Mouse (Mus musculus) stomach, postnatal 0 days (tissue): ENCODE measurements around the gene Lrrc52. TPM values are rescaled to one million over a fixed set of nuclear protein-coding genes. Genes with fewer than 3 reads are reported as not detected.
A peak's percentile ranks its signal among the peaks of the same experiment; 100 is the strongest.

Experiments used
- ATAC-seq: fragments of 200-750 bp; cut with Nextera tagmentation; 2 replicates; pipeline ENCODE4 v1.8.0; 2017; ENCODE audit not compliant: low FRiP score, low TSS enrichment
- DNase-seq: peaks from one replicate; pipeline ENCODE4 v3.0.0-alpha.2; 2016; ENCODE audit warnings: low spot score
- H3K27ac ChIP-seq: fragments of 300-500 bp; sonication (generic); replicated peaks from 2 replicates; pipeline ENCODE4 v1.5.1; 2014; ENCODE audit warnings: mild to moderate bottlenecking, control low read depth
- H3K27me3 ChIP-seq: fragments of 300-500 bp; sonication (generic); 2 replicates; pipeline ENCODE4 v1.6.1; 2014; ENCODE audit warnings: low read length; ENCODE audit not compliant: control insufficient read depth, insufficient read depth
- H3K36me3 ChIP-seq: fragments of 300-500 bp; sonication (generic); 2 replicates; pipeline ENCODE4 v1.6.1; 2014; ENCODE audit warnings: low read length, mixed read lengths; ENCODE audit not compliant: control insufficient read depth, insufficient read depth
- H3K4me1 ChIP-seq: fragments of 300-500 bp; sonication (generic); replicated peaks from 2 replicates; pipeline ENCODE4 v1.6.1; 2014; ENCODE audit warnings: antibody characterized with exemption; ENCODE audit not compliant: control insufficient read depth, insufficient read depth
- H3K4me2 ChIP-seq: fragments of 300-500 bp; sonication (generic); replicated peaks from 2 replicates; pipeline ENCODE4 v1.6.1; 2014; ENCODE audit warnings: low read depth, mild to moderate bottlenecking, control low read depth, moderate library complexity
- H3K4me3 ChIP-seq: fragments of 300-500 bp; sonication (generic); 2 replicates; pipeline ENCODE4 v1.5.1; 2014; ENCODE audit warnings: low read depth, low read length, control low read depth
- H3K9ac ChIP-seq: fragments of 300-500 bp; sonication (generic); 2 replicates; pipeline ENCODE4 v1.6.1; 2014; ENCODE audit warnings: mild to moderate bottlenecking, low read length, control low read depth, mixed read lengths
- H3K9me3 ChIP-seq: fragments of 300-500 bp; sonication (generic); 2 replicates; pipeline ENCODE4 v1.6.1; 2016; ENCODE audit warnings: low read length; ENCODE audit not compliant: control insufficient read depth
- CTCF ChIP-seq: IDR thresholded peaks from 2 replicates; pipeline ENCODE4 v1.5.1; 2016; ENCODE audit warnings: antibody characterized with exemption, low read depth, mild to moderate bottlenecking, moderate library complexity
- EP300 ChIP-seq: optimal IDR thresholded peaks from 2 replicates; pipeline ENCODE3; 2016; ENCODE audit warnings: antibody characterized with exemption
- WGBS: fragments of 180-500 bp; shearing (Covaris S2); extraction: QIAGEN DNeasy Blood & Tissue Kit; methylation state at CpG from one replicate; pipeline ENCODE4 v1.1.7; 2014; 5-methylcytosine and 5-hydroxymethylcytosine counted together
- polyA plus RNA-seq: library from polyadenylated mRNA; unstranded; fragments of >200 nt; fragmentation: Nextera tagmentation; extraction: Ambion mirVana; gene quantifications from 2 replicates; pipeline ENCODE4 v1.2.1, GENCODE M21; 2015

The Lrrc52 gene
- polyA plus RNA-seq, 1 experiment from 2014 or later = not detected

DNA sequence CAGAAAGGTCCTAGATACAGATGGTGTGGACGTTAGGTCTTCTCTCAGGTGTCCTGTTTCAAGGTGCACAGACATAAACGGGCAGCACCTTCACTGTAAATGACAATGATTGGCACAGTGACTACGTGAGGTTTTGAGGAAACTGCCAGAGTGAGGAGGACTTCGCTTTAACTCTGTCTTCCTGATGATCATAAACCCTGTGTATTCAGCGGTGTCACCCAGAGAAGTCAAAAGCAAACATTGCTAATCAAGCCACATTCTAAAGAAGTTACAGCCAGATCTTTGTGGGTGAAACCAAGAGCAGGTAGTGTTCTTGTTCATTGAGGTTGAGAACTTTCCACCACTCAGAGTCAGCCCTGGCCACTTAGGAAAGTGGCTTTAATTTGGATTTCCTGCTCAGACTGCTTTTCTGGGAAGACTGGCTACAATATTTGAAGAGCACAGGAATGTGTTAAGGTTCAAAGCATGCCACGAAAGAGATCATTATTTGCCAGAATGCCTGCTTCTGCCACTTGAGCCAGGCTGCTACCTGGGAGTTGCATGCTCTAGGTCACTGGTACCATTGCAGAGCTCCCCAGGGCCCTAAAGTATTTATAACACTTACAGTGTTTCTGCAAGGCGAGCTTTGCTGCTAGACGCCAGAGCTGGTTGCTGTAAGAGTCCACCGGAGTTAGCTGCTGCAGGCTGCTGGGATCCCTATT is 35.5 kb downstream of the Lrrc52 start:
- no peak for ATAC-seq
- Histone ChIP-seq H3K27ac (no peak overlapping the region), H3K4me3 (no peak overlapping the region), H3K4me2 (no peak overlapping the region), H3K36me3 (no peaks in the 10 kb centered on the region), H3K27me3 (no peaks in the 10 kb centered on the region), H3K4me1 (no peaks in the 10 kb centered on the region), H3K9me3 (no peaks in the 10 kb centered on the region), H3K9ac (no peak overlapping the region)
- WGBS = 57% methylated on average over 9 of the region's 9 CpGs
- no peak for TF ChIP-seq EP300
- DNase-seq = no peak

DNA sequence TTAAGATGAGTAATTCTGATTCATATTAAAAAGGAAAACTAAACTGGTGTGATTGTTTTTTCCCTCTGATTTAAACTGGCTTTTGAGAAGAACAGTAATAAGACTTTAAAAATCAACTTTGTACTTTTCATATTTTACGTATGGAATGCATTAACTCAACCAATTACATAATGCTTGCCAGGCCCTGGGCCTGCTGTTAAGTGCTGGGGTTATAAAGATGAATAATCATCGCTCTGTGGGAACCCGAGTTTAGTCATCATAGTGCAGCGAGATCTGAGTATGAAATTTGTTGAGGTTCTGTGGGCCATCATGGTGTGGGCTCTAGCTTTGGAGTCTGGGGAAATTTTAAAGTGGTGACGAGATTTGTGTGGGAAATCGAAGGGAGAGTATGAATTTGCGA is 39.9 kb downstream of the Lrrc52 start:
- TF ChIP-seq EP300 = no peak
- TF ChIP-seq CTCF = no peak
- Histone ChIP-seq H3K36me3 (no peaks in the 10 kb centered on the region), H3K4me1 (no peaks in the 10 kb centered on the region), H3K4me3 (no peak overlapping the region), H3K4me2 (no peak overlapping the region), H3K9ac (no peak overlapping the region), H3K27ac (no peak overlapping the region), H3K27me3 (no peaks in the 10 kb centered on the region), H3K9me3 (no peaks in the 10 kb centered on the region)
- 75% methylated on average over 7 of the region's 7 CpGs for WGBS
- DNase-seq = no peak
- no peak for ATAC-seq

DNA sequence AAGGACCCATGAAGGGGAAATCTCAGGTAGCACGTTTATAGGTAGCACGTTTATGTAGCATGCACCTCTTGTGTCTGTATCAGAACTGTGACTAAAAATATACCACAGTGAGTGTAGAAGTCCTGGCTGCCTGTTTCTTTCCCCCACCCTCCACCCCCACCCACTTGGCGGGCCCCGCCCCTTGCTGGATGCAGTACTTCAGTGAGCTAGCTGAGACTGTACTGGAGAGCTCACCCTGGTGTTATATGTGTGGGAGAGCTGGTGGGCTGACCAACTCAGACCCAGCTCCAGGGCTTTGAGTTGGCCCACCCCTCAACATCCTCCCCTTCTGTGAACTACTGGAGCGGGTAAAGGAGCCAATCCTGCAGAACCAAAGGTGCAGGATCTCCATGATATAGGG is 41.0 kb downstream of the Lrrc52 start:
- WGBS = 89% methylated on average over 5 of the region's 5 CpGs
- Histone ChIP-seq H3K27ac (no peak overlapping the region), H3K9ac (no peak overlapping the region), H3K9me3 (no peaks in the 10 kb centered on the region), H3K27me3 (no peaks in the 10 kb centered on the region), H3K4me3 (no peak overlapping the region), H3K4me1 (no peaks in the 10 kb centered on the region), H3K36me3 (no peaks in the 10 kb centered on the region), H3K4me2 (no peak overlapping the region)
- ATAC-seq (no peak), DNase-seq (no peak)
- TF ChIP-seq CTCF (no peak), EP300 (no peak)

DNA sequence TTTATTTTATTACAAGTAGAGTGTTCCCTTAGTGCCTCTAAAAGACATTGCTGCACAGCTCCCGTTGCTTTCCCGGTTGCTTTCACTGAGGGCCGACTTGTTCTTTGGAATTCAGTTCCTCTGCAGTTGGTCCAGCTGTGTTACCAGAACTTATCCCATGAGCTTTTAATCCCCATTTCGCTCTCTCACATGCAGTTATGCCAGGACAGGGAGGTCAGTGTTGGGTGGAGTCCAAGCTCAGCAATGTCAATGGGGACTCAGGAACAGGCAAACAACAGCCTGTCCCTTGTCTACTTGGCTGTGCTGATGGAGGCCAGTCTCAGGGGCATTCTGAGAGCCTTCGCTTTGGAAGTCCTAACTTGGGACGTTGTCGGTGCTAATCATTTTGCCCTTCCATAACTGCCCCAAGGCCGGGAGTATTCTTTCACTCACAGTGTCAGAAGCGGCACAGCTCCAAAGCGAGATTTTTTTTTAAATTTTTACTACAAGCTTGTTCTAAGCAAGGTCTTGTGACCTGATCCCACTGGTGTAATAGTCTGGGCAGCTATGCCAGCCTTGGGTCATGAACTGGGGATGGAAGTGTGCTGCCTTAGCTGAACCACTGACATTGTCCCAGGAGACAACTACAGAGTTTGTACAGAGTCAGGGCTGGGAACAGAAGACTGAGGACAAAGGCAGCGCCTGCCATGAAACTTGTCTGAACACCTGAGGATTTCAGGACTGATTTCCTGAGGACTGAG is 43.9 kb downstream of the Lrrc52 start:
- DNase-seq (no peak), ATAC-seq (no peak)
- H3K9ac ChIP-seq = no peak overlapping the region
- no peaks in the 10 kb centered on the region for H3K36me3 ChIP-seq
- WGBS = 58% methylated on average over 11 of the region's 11 CpGs
- TF ChIP-seq CTCF (no peak), EP300 (no peak)
- no peak overlapping the region for H3K27ac ChIP-seq
- no peaks in the 10 kb centered on the region for H3K9me3 ChIP-seq
- no peaks in the 10 kb centered on the region for H3K4me1 ChIP-seq
- H3K4me2 ChIP-seq = no peak overlapping the region
- H3K27me3 ChIP-seq = no peaks in the 10 kb centered on the region
- H3K4me3 ChIP-seq = no peak overlapping the region

DNA sequence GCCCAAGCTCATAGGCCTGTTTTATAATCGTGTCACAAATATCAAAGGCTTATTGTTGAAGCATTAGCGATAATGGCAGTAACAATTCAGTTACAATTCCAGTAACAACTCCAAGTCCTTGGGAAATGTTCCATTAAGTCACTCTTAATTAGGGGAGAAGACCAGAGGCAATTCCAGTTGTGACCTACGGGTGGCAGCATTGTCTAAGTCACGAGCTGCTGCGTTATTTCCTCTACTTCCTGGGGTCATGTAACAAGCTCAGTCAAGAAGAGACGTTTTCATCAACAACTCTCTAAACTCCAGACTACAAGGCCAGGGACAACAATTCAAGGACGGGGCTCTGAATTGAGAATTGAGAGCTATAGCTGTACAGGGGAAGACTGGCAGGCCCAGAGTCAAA is 51.7 kb downstream of the Lrrc52 start:
- Histone ChIP-seq H3K36me3 (no peaks in the 10 kb centered on the region), H3K9me3 (no peaks in the 10 kb centered on the region), H3K27ac (no peak overlapping the region), H3K27me3 (no peaks in the 10 kb centered on the region), H3K4me2 (no peak overlapping the region), H3K9ac (no peak overlapping the region), H3K4me3 (no peak overlapping the region), H3K4me1 (no peaks in the 10 kb centered on the region)
- ATAC-seq (no peak), DNase-seq (peak; percentile 78)
- WGBS = 6% methylated on average over 7 of the region's 7 CpGs
- peak; percentile 97 for TF ChIP-seq CTCF
- no peak for TF ChIP-seq EP300

DNA sequence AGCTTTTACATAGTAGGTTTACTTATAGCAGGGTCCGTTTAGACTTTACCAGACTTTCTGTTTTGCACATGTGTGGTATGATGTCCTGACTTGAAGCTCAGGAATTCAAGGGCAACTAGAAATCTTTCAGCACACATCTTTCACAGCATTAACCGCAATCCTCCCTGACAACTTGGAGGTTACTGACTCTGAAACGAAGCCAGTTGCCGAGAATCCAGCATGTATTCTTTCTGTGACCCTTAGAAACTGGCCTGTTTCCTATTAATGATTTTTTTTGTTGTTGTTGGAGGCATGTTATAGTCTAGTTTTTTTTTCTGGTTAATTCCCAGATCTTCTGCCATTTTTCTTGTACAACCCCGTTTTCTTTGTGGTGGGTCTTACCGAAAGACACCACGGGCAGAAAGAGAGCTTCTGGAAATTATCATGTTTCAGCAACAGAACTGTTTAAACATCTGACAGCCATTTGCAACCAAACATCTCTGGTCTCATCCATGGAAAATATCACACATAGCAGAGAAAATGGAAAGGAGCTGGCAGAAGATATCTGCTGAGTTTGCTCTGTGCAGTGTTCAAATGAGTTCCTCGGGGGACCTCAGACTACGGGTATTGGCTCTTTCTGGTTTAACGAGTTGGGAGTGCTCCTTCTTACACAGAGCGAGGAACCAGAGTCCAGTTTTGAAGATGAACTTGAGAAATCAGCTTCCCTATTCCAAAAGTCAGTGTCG is 54.4 kb downstream of the Lrrc52 start:
- DNase-seq = no peak
- Histone ChIP-seq H3K9me3 (no peaks in the 10 kb centered on the region), H3K9ac (no peak overlapping the region), H3K4me2 (no peak overlapping the region), H3K27me3 (no peaks in the 10 kb centered on the region), H3K4me1 (no peaks in the 10 kb centered on the region), H3K27ac (no peak overlapping the region), H3K4me3 (no peak overlapping the region), H3K36me3 (no peaks in the 10 kb centered on the region)
- WGBS = 47% methylated on average over 12 of the region's 12 CpGs
- TF ChIP-seq EP300 (no peak), CTCF (no peak)
- no peak for ATAC-seq
